Mouse (Mus musculus): Measurements from ENCODE around the gene Gpr1.

DNA sequence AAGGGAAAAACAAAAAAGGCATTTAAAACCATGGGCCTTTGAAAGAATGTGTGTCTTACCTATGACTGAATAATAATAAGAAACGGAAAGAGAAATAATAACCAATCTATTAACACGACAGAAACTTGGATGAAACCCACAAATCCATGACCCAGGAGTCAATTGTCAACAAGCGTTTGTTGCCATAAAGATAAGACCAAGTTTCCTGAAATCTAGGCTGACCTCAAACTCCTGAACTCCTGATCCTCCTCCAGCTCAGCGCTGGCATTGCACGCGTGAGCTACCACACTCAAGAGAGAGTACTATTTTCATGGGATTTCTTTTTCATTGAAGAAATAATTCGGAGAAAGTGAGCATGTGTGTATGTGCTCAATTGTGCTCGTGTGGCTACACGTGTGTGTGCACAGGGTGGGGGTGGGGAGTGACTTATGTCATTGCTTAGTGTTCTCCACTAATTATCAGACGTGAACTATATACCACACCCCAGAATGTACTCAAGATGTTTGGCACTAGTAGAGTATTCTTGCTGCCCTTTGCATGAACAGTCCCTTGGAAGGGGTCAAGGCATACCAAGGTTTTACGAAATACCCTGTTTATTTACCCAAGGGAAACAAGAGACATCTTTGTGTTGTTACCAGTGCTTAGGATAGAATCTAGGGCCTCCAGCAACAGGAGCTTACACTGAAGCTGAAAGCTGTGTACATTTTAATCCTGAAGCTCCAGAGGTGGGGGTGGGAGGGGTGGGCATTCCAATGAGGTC, 21.9 kb downstream of the Gpr1 start:
- TF ChIP-seq CTCF (IDR thresholded peaks at IDR 0.05; ENCODE audit: low read depth, low read length) (no peak), POLR2A (IDR thresholded peaks at IDR 0.05; ENCODE audit: insufficient read depth, low read length) (no peak)

Measured in ES-Bruce4 (cell line).